Mouse (Mus musculus) limb, embryonic 14.5 days (tissue): ENCODE data around the gene Olfr1279. TPM values are rescaled to one million over a fixed set of nuclear protein-coding genes. Genes with fewer than 3 reads are reported as not detected.

Experiments used
- ATAC-seq: fragments of 200-750 bp; cut with Nextera tagmentation; 2 replicates; pipeline ENCODE4 v1.8.0; 2017; ENCODE audit warnings: low read depth, moderate number of reproducible peaks, moderate TSS enrichment; ENCODE audit not compliant: low FRiP score
- DNase-seq: peaks from one replicate; pipeline ENCODE4 v3.0.0-alpha.2; 2015; ENCODE audit warnings: low spot score
- H3K27ac ChIP-seq: fragments of 300-500 bp; sonication (generic); replicated peaks from 2 replicates; pipeline ENCODE4 v1.5.1; 2014; ENCODE audit warnings: low read depth, mild to moderate bottlenecking, low read length, moderate library complexity, mixed read lengths
- H3K27me3 ChIP-seq: fragments of 300-500 bp; sonication (generic); 2 replicates; pipeline ENCODE4 v1.6.1; 2014; ENCODE audit warnings: low read length, mixed read lengths; ENCODE audit not compliant: control insufficient read depth, insufficient read depth
- H3K36me3 ChIP-seq: fragments of 300-500 bp; sonication (generic); 2 replicates; pipeline ENCODE4 v1.6.1; 2014; ENCODE audit warnings: mild to moderate bottlenecking, low read length, moderate library complexity, mixed read lengths; ENCODE audit not compliant: control insufficient read depth, insufficient read depth
- H3K4me1 ChIP-seq: fragments of 300-500 bp; sonication (generic); 2 replicates; pipeline ENCODE4 v1.6.1; 2014; ENCODE audit warnings: antibody characterized with exemption, low read length, mixed read lengths; ENCODE audit not compliant: control insufficient read depth, insufficient read depth
- H3K4me2 ChIP-seq: fragments of 300-500 bp; sonication (generic); replicated peaks from 2 replicates; pipeline ENCODE4 v1.6.1; 2014; ENCODE audit warnings: low read depth, mild to moderate bottlenecking, low read length, moderate library complexity; ENCODE audit not compliant: severe bottlenecking
- H3K4me3 ChIP-seq: fragments of 300-500 bp; sonication (generic); replicated peaks from 2 replicates; pipeline ENCODE4 v1.5.1; 2014; ENCODE audit warnings: low read length
- H3K9ac ChIP-seq: fragments of 300-500 bp; sonication (generic); 2 replicates; pipeline ENCODE4 v1.6.1; 2014; ENCODE audit warnings: mild to moderate bottlenecking, low read depth, low read length, moderate library complexity; ENCODE audit not compliant: severe bottlenecking
- H3K9me3 ChIP-seq: fragments of 300-500 bp; sonication (generic); 2 replicates; pipeline ENCODE4 v1.6.1; 2016; ENCODE audit warnings: low read length; ENCODE audit not compliant: control insufficient read depth
- POLR2A ChIP-seq: fragments of 200-500 bp; IDR thresholded peaks from 2 replicates; pipeline ENCODE4 v1.8.0; 2012; ENCODE audit warnings: inconsistent platforms, mild to moderate bottlenecking, moderate library complexity, borderline replicate concordance; ENCODE audit not compliant: insufficient read depth, insufficient read length; ENCODE audit errors: extremely low read depth
- WGBS: fragments of 180-500 bp; shearing (Covaris S2); extraction: QIAGEN DNeasy Blood & Tissue Kit; methylation state at CpG from one replicate; pipeline ENCODE4 v1.1.7; 2014; 5-methylcytosine and 5-hydroxymethylcytosine counted together
- polyA plus RNA-seq, 2 experiments: library from polyadenylated mRNA; depleted of rRNA in 1 of 2; stranded (reverse) in 1 of 2; unstranded in 1 of 2; fragments of >200 nt; fragmentation: Nextera tagmentation in 1 of 2; extraction: Ambion mirVana in 1 of 2; gene quantifications; 2 replicates each; pipeline versions ENCODE4 v1.2.1 to v1.2.3; 2012 to 2014

Olfr1279 gene
- polyA plus RNA-seq (2012; rRNA removed) (not detected in 2 replicates), polyA plus RNA-seq (2014; fragmentation: Nextera tagmentation; extraction: Ambion mirVana) (not detected in 2 replicates)

DNA sequence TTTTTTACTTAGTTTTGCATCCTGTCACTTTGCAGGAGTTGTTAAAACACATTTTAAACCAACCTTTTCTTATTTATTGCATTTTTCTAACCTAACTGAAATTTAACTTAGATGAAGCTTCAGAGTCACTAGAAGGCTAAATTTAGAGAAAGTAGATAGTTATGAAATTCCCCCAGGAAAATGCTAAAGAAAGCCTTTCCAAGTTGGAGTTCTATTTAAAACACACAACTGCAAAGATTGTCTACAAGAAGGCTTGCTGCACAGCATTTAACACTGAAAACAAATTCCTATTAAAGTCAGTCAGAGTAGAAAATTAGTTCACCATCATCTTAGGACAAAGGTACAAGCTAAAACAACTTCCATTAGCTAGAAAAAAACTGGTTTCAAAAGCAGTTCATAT, at the start of gene Olfr1279:
Gene Olfr1279 (plus strand): TSS at position 262 of the 400 bp plus-strand sequence.
- H3K4me2 ChIP-seq = no peak within 1 kb of the TSS
- H3K4me1 ChIP-seq = no peaks in the 10 kb centered on the region
- ATAC-seq (no peak), DNase-seq (no peak)
- no peaks in the 10 kb centered on the region for H3K27me3 ChIP-seq
- no peak within 1 kb of the TSS for H3K4me3 ChIP-seq
- H3K36me3 ChIP-seq = no peaks in the 10 kb centered on the region
- no peaks in the 10 kb centered on the region for H3K9me3 ChIP-seq
- TF ChIP-seq POLR2A = no peak
- no peak within 1 kb of the TSS for H3K9ac ChIP-seq
- no peak within 1 kb of the TSS for H3K27ac ChIP-seq

DNA sequence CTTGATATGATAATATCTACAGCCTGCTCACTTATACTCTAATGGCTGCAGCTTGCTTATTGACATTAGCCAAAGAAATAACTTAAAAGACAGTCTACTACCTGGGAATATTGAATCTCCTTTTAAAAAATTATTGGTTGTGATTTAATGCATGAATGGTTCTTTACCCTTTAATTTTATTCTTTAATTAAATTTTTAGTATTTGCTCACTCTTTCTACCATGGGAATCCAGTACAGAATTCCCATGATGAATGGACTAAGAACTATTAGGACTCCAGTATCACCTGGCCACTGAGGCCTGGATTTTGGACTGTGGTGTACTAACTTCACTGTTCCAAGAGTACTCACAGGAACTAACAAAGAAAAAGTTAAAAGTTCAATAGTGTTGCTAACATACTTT, 46.2 kb upstream of the Olfr1279 start, which contains the start of gene Olfr1276:
Gene Olfr1276 (plus strand): TSS at position 301 of the 400 bp plus-strand sequence.
- H3K36me3 ChIP-seq = no peaks in the 10 kb centered on the region
- no peak within 1 kb of the TSS for H3K4me2 ChIP-seq
- H3K9me3 ChIP-seq = no peaks in the 10 kb centered on the region
- no peak within 1 kb of the TSS for H3K27ac ChIP-seq
- no peak within 1 kb of the TSS for H3K9ac ChIP-seq
- ATAC-seq (no peak), DNase-seq (no peak)
- TF ChIP-seq POLR2A = no peak
- H3K27me3 ChIP-seq = no peaks in the 10 kb centered on the region
- H3K4me3 ChIP-seq = no peak within 1 kb of the TSS
- H3K4me1 ChIP-seq = no peaks in the 10 kb centered on the region

DNA sequence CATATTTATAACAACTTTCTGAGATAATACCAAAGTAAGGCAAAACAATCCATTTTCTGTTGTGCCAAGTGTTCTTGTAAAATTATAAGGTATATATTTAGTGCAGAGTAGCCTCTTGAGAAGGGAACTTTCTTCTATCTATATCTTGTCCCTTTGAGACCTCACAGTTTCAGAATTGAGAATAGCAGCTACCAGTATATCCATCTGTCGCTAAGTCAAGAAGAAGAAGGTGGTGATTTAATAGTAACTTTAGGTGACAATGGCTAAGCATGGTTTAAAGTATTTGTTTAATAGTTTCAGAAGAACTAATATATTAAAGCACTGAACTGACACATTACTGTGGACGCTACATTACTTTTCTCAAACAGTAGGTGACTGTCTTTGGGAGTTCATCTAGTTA, 26.4 kb upstream of the Olfr1279 start, which contains the start of gene Olfr1277:
Gene Olfr1277 (minus strand): TSS at position 101 of the 400 bp plus-strand sequence.
- no peak within 1 kb of the TSS for H3K4me2 ChIP-seq
- H3K27ac ChIP-seq = no peak within 1 kb of the TSS
- no peaks in the 10 kb centered on the region for H3K36me3 ChIP-seq
- H3K9me3 ChIP-seq = no peaks in the 10 kb centered on the region
- no peak for TF ChIP-seq POLR2A
- H3K9ac ChIP-seq = no peak within 1 kb of the TSS
- DNase-seq (no peak), ATAC-seq (no peak)
- no peak within 1 kb of the TSS for H3K4me3 ChIP-seq
- 75% methylated on average over 2 of the region's 2 CpGs for WGBS
- no peaks in the 10 kb centered on the region for H3K4me1 ChIP-seq
- no peaks in the 10 kb centered on the region for H3K27me3 ChIP-seq

DNA sequence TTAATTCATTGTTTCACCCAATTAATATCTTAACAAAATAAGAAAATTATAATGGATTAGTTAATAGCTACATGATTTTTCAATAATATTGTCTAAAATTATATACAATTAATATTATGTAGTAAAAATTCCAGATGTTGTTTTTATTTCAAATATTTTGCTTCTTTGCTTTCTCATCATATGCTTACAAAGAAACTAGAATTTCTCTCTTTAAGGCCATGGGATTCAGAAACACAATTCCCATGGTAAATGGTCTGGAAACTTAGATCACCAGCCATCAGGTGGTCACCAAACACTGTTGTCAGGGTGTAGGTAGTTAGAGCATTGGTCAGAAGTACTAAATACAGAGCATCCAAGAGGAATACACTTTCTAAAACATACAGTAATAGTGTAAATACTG, 10.6 kb upstream of the Olfr1279 start, which contains the start of gene Olfr1278:
Gene Olfr1278 (plus strand): TSS at position 301 of the 400 bp plus-strand sequence.
- TF ChIP-seq POLR2A = no peak
- no peaks in the 10 kb centered on the region for H3K4me1 ChIP-seq

GRCm38 (mm10) chr2:111298541-111298940, 1.9 kb upstream of the Olfr1279 start:
- no peaks in the 10 kb centered on the region for H3K27me3 ChIP-seq
- DNase-seq (no peak), ATAC-seq (no peak)
- H3K27ac ChIP-seq = no peak overlapping the region
- TF ChIP-seq POLR2A = no peak
- no peak overlapping the region for H3K4me3 ChIP-seq
- no peak overlapping the region for H3K4me2 ChIP-seq
- no peaks in the 10 kb centered on the region for H3K36me3 ChIP-seq
- no peaks in the 10 kb centered on the region for H3K9me3 ChIP-seq
- H3K9ac ChIP-seq = no peak overlapping the region
- H3K4me1 ChIP-seq = no peaks in the 10 kb centered on the region

More for the DNA sequence above, 10.6 kb upstream of the Olfr1279 start, which contains the start of gene Olfr1278:
- H3K4me2 ChIP-seq = no peak within 1 kb of the TSS
- H3K9me3 ChIP-seq = no peaks in the 10 kb centered on the region
- DNase-seq = no peak
- no peaks in the 10 kb centered on the region for H3K27me3 ChIP-seq
- H3K36me3 ChIP-seq = no peaks in the 10 kb centered on the region
- H3K9ac ChIP-seq = no peak within 1 kb of the TSS
- H3K27ac ChIP-seq = no peak within 1 kb of the TSS
- no peak within 1 kb of the TSS for H3K4me3 ChIP-seq
- no peak for ATAC-seq

DNA sequence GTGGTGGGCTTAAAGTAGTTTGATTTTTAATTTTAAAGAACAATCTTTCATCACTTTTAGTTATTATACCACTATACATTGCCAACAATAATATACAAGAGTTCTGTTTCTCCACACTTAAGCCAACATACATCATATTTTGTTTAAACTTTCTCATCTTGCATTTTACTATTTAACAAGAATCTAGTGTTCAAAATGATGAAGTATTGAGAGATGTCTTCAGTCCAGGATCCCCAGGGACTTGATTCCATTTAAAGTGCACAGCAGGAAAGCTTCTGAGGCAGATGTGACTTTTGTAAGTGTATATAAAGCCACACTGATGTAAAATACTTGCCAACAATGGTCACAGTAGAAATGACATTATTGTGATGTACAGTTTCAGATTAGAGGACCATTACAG, 13.3 kb downstream of the Olfr1279 start, which contains the start of gene Olfr1280:
Gene Olfr1280 (plus strand): TSS at position 301 of the 400 bp plus-strand sequence.
- Histone ChIP-seq H3K27me3 (no peaks in the 10 kb centered on the region), H3K4me1 (no peaks in the 10 kb centered on the region), H3K4me2 (no peak within 1 kb of the TSS), H3K4me3 (no peak within 1 kb of the TSS), H3K9ac (no peak within 1 kb of the TSS), H3K36me3 (no peaks in the 10 kb centered on the region), H3K9me3 (no peaks in the 10 kb centered on the region), H3K27ac (no peak within 1 kb of the TSS)
- no peak for DNase-seq
- no peak for TF ChIP-seq POLR2A
- no peak for ATAC-seq
